ENCODE assay signal across 13 mouse cellular contexts in genomic region chrX:162591005-162591801, GRCm38 (mm10). TPM values are rescaled to one million over a fixed set of nuclear protein-coding genes. Genes with fewer than 3 reads are reported as not detected.
DNase-seq lines count a peak whose midpoint lies in the region; ATAC-seq and TF ChIP-seq lines count a peak whose summit lies in the region.
"Had no signal": no experiment of that assay in that cellular context is flagged by ENCODE, and none has a peak within 500 bp of the region (broad histone marks: within the 10 kb centered on the region; RNA-seq: fewer than 3 reads in every experiment).

No protein-coding gene starts in this region.

- no peaks in the 10 kb centered on the region for H3K4me1 ChIP-seq in lung, embryonic 14.5 days (ENCODE audit: insufficient read depth)
- no peaks in the 10 kb centered on the region for H3K4me1 ChIP-seq in kidney, embryonic 15.5 days
- H3K4me1 ChIP-seq: forebrain, embryonic 13.5 days; limb, embryonic 12.5 days had no signal

- DNase-seq in adrenal gland, postnatal 10 days: peak; percentile 38
- no peak for DNase-seq in adrenal gland, postnatal 4 days (ENCODE audit: low spot score in 2 of 2)
- DNase-seq in lung, embryonic 14.5 days: peak; percentile 9
- DNase-seq in lung, postnatal 4 days: no peak
- peak; percentile 70 to 72 for DNase-seq in cerebellum, adult 18-20 months
- DNase-seq in gastrocnemius, postnatal 4 days (ENCODE audit: low spot score in 2 of 2): no peak
- DNase-seq in layer of hippocampus, postnatal 25 days (ENCODE audit: extremely low spot score in 1 of 2, low spot score in 1 of 2): no peak
- DNase-seq: thymus, postnatal 36 days had no signal

- H3K9me3 ChIP-seq in lung, embryonic 14.5 days (ENCODE audit: low read depth, low read length): no peaks in the 10 kb centered on the region
- no peaks in the 10 kb centered on the region for H3K9me3 ChIP-seq in kidney, embryonic 15.5 days (replicated peaks)
- H3K9me3 ChIP-seq: forebrain, embryonic 13.5 days; G1E; limb, embryonic 12.5 days; neural tube, embryonic 13.5 days had no signal

- H3K4me3 ChIP-seq in lung, embryonic 14.5 days (ENCODE audit: low read depth, low read length): no peak overlapping the region
- H3K4me3 ChIP-seq in kidney, embryonic 15.5 days (replicated peaks): no peak overlapping the region
- H3K4me3 ChIP-seq: forebrain, embryonic 13.5 days; limb, embryonic 12.5 days; neural tube, embryonic 13.5 days had no signal

- no peak for TF ChIP-seq CTCF in lung, embryonic 14.5 days (IDR thresholded peaks at IDR 0.05; ENCODE audit: low read depth)

- no peak for ATAC-seq in lung, embryonic 14.5 days (ENCODE audit: insufficient read depth)
- ATAC-seq in kidney, embryonic 15.5 days (replicated peaks; ENCODE audit: low FRiP score): peak; percentile 75
- ATAC-seq: forebrain, embryonic 13.5 days had no signal

- 57% methylated on average over 8 of the region's 8 CpGs for WGBS in lung, embryonic 14.5 days
- WGBS in kidney, embryonic 15.5 days: 60% methylated on average over 8 of the region's 8 CpGs

- no peak overlapping the region for H3K4me2 ChIP-seq in lung, embryonic 14.5 days
- no peak overlapping the region for H3K4me2 ChIP-seq in kidney, embryonic 15.5 days
- H3K4me2 ChIP-seq: forebrain, embryonic 13.5 days; limb, embryonic 12.5 days; neural tube, embryonic 13.5 days had no signal

- no peaks in the 10 kb centered on the region for H3K36me3 ChIP-seq in lung, embryonic 14.5 days (ENCODE audit: insufficient read depth)
- H3K36me3 ChIP-seq in kidney, embryonic 15.5 days: no peaks in the 10 kb centered on the region
- H3K36me3 ChIP-seq: G1E; limb, embryonic 12.5 days; neural tube, embryonic 13.5 days had no signal

- H3K27me3 ChIP-seq in lung, embryonic 14.5 days (ENCODE audit: insufficient read depth, low read length): no peaks in the 10 kb centered on the region
- H3K27me3 ChIP-seq in kidney, embryonic 15.5 days: peaks cover 9% of the 10 kb centered on the region
- H3K27me3 ChIP-seq: forebrain, embryonic 13.5 days had no signal

- H3K9ac ChIP-seq in lung, embryonic 14.5 days: no peak overlapping the region
- H3K9ac ChIP-seq in kidney, embryonic 15.5 days: no peak overlapping the region
- H3K9ac ChIP-seq: forebrain, embryonic 13.5 days; limb, embryonic 12.5 days; neural tube, embryonic 13.5 days had no signal

- H3K27ac ChIP-seq in lung, embryonic 14.5 days (ENCODE audit: low read depth): no peak overlapping the region
- peak overlapping the region; percentile 32; the same call in 1 of the 2 replicates for H3K27ac ChIP-seq in kidney, embryonic 15.5 days
- H3K27ac ChIP-seq: forebrain, embryonic 13.5 days; limb, embryonic 12.5 days; neural tube, embryonic 13.5 days had no signal

RNA-seq across cellular contexts. Expression of gene Reps2, which starts 52.2 kb away (rescaled TPM):
- total RNA-seq in adrenal gland, postnatal 10 days (2021): 1 to 10 TPM; 4.0 to 6.2 TPM
- 1 to 10 TPM; 4.3 to 5.6 TPM for total RNA-seq in adrenal gland, postnatal 4 days (2021)
- polyA plus RNA-seq in lung, embryonic 14.5 days (2014; fragmentation: Nextera tagmentation; extraction: Ambion mirVana): 0.83 and 0.84 TPM in 2 replicates
- 1.5 and 2.0 TPM in 2 replicates for polyA plus RNA-seq in kidney, embryonic 15.5 days (2015; fragmentation: Nextera tagmentation; extraction: Ambion mirVana)
- 1 to 10 TPM; 7.7 to 9.2 TPM for total RNA-seq in gastrocnemius, postnatal 4 days (2021)
- 100 to 1,000 TPM; 137 to 150 TPM for total RNA-seq in layer of hippocampus, postnatal 25 days (2021)

Comparison
In these comparisons a context has a peak if more than half of its experiments do, and no peak if none do; other contexts are left out.
1. DNase-seq: peak in adrenal gland, postnatal 10 days (single experiment), lung, embryonic 14.5 days (single experiment) and cerebellum, adult 18-20 months (2 of 2); none in adrenal gland, postnatal 4 days (0 of 2), lung, postnatal 4 days (0 of 2), gastrocnemius, postnatal 4 days (0 of 2) and layer of hippocampus, postnatal 25 days (0 of 2).
2. RNA of gene Reps2, which starts 52.2 kb away (total RNA-seq): 137 to 150 TPM in layer of hippocampus, postnatal 25 days; 7.7 to 9.2 TPM in gastrocnemius, postnatal 4 days, 4.0 to 6.2 TPM in adrenal gland, postnatal 10 days and 4.3 to 5.6 TPM in adrenal gland, postnatal 4 days; every median in the first group is over 10 times any median in the second.